Mouse (Mus musculus): ENCODE data around the gene Nkx1-2. TPM values are rescaled to one million over a fixed set of nuclear protein-coding genes. Genes with fewer than 3 reads are reported as not detected.

Gene Nkx1-2
- polyA plus RNA-seq, 2 experiments: 0.01 TPM; not detected in 1

GRCm38 (mm10) chr7:132638446-132639087, 39.1 kb upstream of the Nkx1-2 start:
- no peak overlapping the region for H3K9ac ChIP-seq (replicated peaks)
- ATAC-seq (ENCODE audit: insufficient read depth) (0 out of 2 replicates have a peak, but pooled peaks have one; percentile 41), DNase-seq (ENCODE audit: low read depth in 3 of 3, low spot score in 3 of 3) (peak in 2 of 3 experiments; percentile 18 to 31)
- WGBS (ENCODE audit: insufficient replicate concordance): 56% methylated on average over 12 of the region's 12 CpGs
- H3K27me3 ChIP-seq (ENCODE audit: control insufficient read depth, insufficient read depth, low read length): no peaks in the 10 kb centered on the region
- peak; percentile 86 for TF ChIP-seq CTCF (IDR thresholded peaks at IDR 0.05; ENCODE audit: low read depth)
- no peak for TF ChIP-seq EP300 (IDR thresholded peaks at IDR 0.05; ENCODE audit: low read depth)
- no peak overlapping the region for H3K4me3 ChIP-seq (ENCODE audit: insufficient read depth in 1 of 2, low read depth in 2 of 2, low read length in 2 of 2)
- H3K4me1 ChIP-seq (replicated peaks; ENCODE audit: control insufficient read depth in 2 of 2, insufficient read depth in 2 of 2, low read length in 1 of 2): no peaks in the 10 kb centered on the region
- H3K36me3 ChIP-seq (replicated peaks; ENCODE audit: control insufficient read depth, insufficient read depth, low read depth): no peaks in the 10 kb centered on the region
- H3K4me2 ChIP-seq (ENCODE audit: low read depth): no peak overlapping the region
- no peak overlapping the region for H3K27ac ChIP-seq
- H3K9me3 ChIP-seq (ENCODE audit: control insufficient read depth, low read length): no peaks in the 10 kb centered on the region

GRCm38 (mm10) chr7:132637292-132637691, 37.9 kb upstream of the Nkx1-2 start:
- Histone ChIP-seq H3K9me3 (ENCODE audit: control insufficient read depth, low read length) (no peaks in the 10 kb centered on the region), H3K9ac (replicated peaks) (no peak overlapping the region), H3K36me3 (replicated peaks; ENCODE audit: control insufficient read depth, insufficient read depth, low read depth) (no peaks in the 10 kb centered on the region), H3K27me3 (ENCODE audit: control insufficient read depth, insufficient read depth, low read length) (no peaks in the 10 kb centered on the region), H3K27ac (no peak overlapping the region), H3K4me3 (ENCODE audit: insufficient read depth in 1 of 2, low read depth in 2 of 2, low read length in 2 of 2) (no peak overlapping the region), H3K4me1 (replicated peaks; ENCODE audit: control insufficient read depth in 2 of 2, insufficient read depth in 2 of 2, low read length in 1 of 2) (no peaks in the 10 kb centered on the region), H3K4me2 (ENCODE audit: low read depth) (no peak overlapping the region)
- no peak for TF ChIP-seq CTCF (IDR thresholded peaks at IDR 0.05; ENCODE audit: low read depth)
- TF ChIP-seq EP300 (IDR thresholded peaks at IDR 0.05; ENCODE audit: low read depth): no peak
- no peak for ATAC-seq (ENCODE audit: insufficient read depth)
- no peak for DNase-seq (ENCODE audit: low read depth in 3 of 3, low spot score in 3 of 3)
- 49% methylated on average over 12 of the region's 12 CpGs for WGBS (ENCODE audit: insufficient replicate concordance)

- Histone ChIP-seq H3K4me3 (ENCODE audit: insufficient read depth in 1 of 2, low read depth in 2 of 2, low read length in 2 of 2) (no peak overlapping the region), H3K4me1 (replicated peaks; ENCODE audit: control insufficient read depth in 2 of 2, insufficient read depth in 2 of 2, low read length in 1 of 2) (no peaks in the 10 kb centered on the region), H3K9me3 (ENCODE audit: control insufficient read depth, low read length) (no peaks in the 10 kb centered on the region), H3K4me2 (ENCODE audit: low read depth) (no peak overlapping the region), H3K27me3 (ENCODE audit: control insufficient read depth, insufficient read depth, low read length) (no peaks in the 10 kb centered on the region), H3K9ac (replicated peaks) (no peak overlapping the region), H3K36me3 (replicated peaks; ENCODE audit: control insufficient read depth, insufficient read depth, low read depth) (no peaks in the 10 kb centered on the region), H3K27ac (no peak overlapping the region)
- DNase-seq (ENCODE audit: low read depth in 3 of 3, low spot score in 3 of 3) (no peak), ATAC-seq (ENCODE audit: insufficient read depth) (no peak)
- 72% methylated on average over 11 of the region's 11 CpGs for WGBS (ENCODE audit: insufficient replicate concordance)
- TF ChIP-seq EP300 (IDR thresholded peaks at IDR 0.05; ENCODE audit: low read depth): no peak
- no peak for TF ChIP-seq CTCF (IDR thresholded peaks at IDR 0.05; ENCODE audit: low read depth)
Observed at GRCm38 (mm10) chr7:132631313-132631712, 31.9 kb upstream of the Nkx1-2 start.

- Histone ChIP-seq H3K9me3 (ENCODE audit: control insufficient read depth, low read length) (no peaks in the 10 kb centered on the region), H3K4me1 (replicated peaks; ENCODE audit: control insufficient read depth in 2 of 2, insufficient read depth in 2 of 2, low read length in 1 of 2) (no peaks in the 10 kb centered on the region), H3K4me2 (ENCODE audit: low read depth) (no peak overlapping the region), H3K9ac (replicated peaks) (no peak overlapping the region), H3K4me3 (ENCODE audit: insufficient read depth in 1 of 2, low read depth in 2 of 2, low read length in 2 of 2) (no peak overlapping the region), H3K27ac (no peak overlapping the region), H3K27me3 (ENCODE audit: control insufficient read depth, insufficient read depth, low read length) (no peaks in the 10 kb centered on the region), H3K36me3 (replicated peaks; ENCODE audit: control insufficient read depth, insufficient read depth, low read depth) (no peaks in the 10 kb centered on the region)
- DNase-seq (ENCODE audit: low read depth in 3 of 3, low spot score in 3 of 3) (no peak), ATAC-seq (ENCODE audit: insufficient read depth) (no peak)
- TF ChIP-seq EP300 (IDR thresholded peaks at IDR 0.05; ENCODE audit: low read depth): no peak
- TF ChIP-seq CTCF (IDR thresholded peaks at IDR 0.05; ENCODE audit: low read depth): no peak
- WGBS (ENCODE audit: insufficient replicate concordance): 59% methylated on average over 3 of the region's 3 CpGs
Observed at GRCm38 (mm10) chr7:132627448-132627847, 28.0 kb upstream of the Nkx1-2 start.

GRCm38 (mm10) chr7:132626174-132626573, 26.7 kb upstream of the Nkx1-2 start:
- H3K27ac ChIP-seq: no peak overlapping the region
- DNase-seq (ENCODE audit: low read depth in 3 of 3, low spot score in 3 of 3) (no peak), ATAC-seq (ENCODE audit: insufficient read depth) (no peak)
- H3K9me3 ChIP-seq (ENCODE audit: control insufficient read depth, low read length): no peaks in the 10 kb centered on the region
- WGBS (ENCODE audit: insufficient replicate concordance): 51% methylated on average over 4 of the region's 4 CpGs
- H3K27me3 ChIP-seq (ENCODE audit: control insufficient read depth, insufficient read depth, low read length): no peaks in the 10 kb centered on the region
- no peak overlapping the region for H3K9ac ChIP-seq (replicated peaks)
- H3K4me2 ChIP-seq (ENCODE audit: low read depth): no peak overlapping the region
- no peaks in the 10 kb centered on the region for H3K4me1 ChIP-seq (replicated peaks; ENCODE audit: control insufficient read depth in 2 of 2, insufficient read depth in 2 of 2, low read length in 1 of 2)
- H3K36me3 ChIP-seq (replicated peaks; ENCODE audit: control insufficient read depth, insufficient read depth, low read depth): no peaks in the 10 kb centered on the region
- TF ChIP-seq CTCF (IDR thresholded peaks at IDR 0.05; ENCODE audit: low read depth) (no peak), EP300 (IDR thresholded peaks at IDR 0.05; ENCODE audit: low read depth) (no peak)
- H3K4me3 ChIP-seq (ENCODE audit: insufficient read depth in 1 of 2, low read depth in 2 of 2, low read length in 2 of 2): no peak overlapping the region

Data from liver, embryonic 14.5 days (tissue).